9 mouse cellular contexts compared by ENCODE assay signal in genomic region chr12:29279631-29280080, GRCm38 (mm10).
DNase-seq lines count a peak whose midpoint lies in the region; ATAC-seq and TF ChIP-seq lines count a peak whose summit lies in the region.
"Had no signal": no experiment of that assay in that cellular context is flagged by ENCODE, and none has a peak within 500 bp of the region (broad histone marks: within the 10 kb centered on the region; RNA-seq: fewer than 3 reads in every experiment).

No protein-coding gene starts in this region.

- H3K36me3 ChIP-seq in lung, embryonic 14.5 days (ENCODE audit: insufficient read depth), result no peaks in the 10 kb centered on the region
- no peaks in the 10 kb centered on the region for H3K36me3 ChIP-seq in hindbrain, embryonic 14.5 days (replicated peaks; ENCODE audit: control insufficient read depth, insufficient read depth)
- H3K36me3 ChIP-seq in neural tube, embryonic 14.5 days (ENCODE audit: control insufficient read depth, insufficient read depth, low read length), result no peaks in the 10 kb centered on the region

- H3K9me3 ChIP-seq in lung, embryonic 14.5 days (ENCODE audit: low read depth, low read length), result no peaks in the 10 kb centered on the region
- H3K9me3 ChIP-seq in hindbrain, embryonic 14.5 days (ENCODE audit: control insufficient read depth, low read length), result no peaks in the 10 kb centered on the region
- no peaks in the 10 kb centered on the region for H3K9me3 ChIP-seq in neural tube, embryonic 14.5 days (ENCODE audit: control insufficient read depth, low read length)

- peak; percentile 21 for DNase-seq in adrenal gland, adult 2 months
- no peak for DNase-seq in adrenal gland, adult 18-20 months (ENCODE audit: low spot score in 2 of 2)
- no peak for DNase-seq in lung, embryonic 14.5 days
- DNase-seq in lung, postnatal 14 days, result no peak
- peak; percentile 53 for DNase-seq in hindbrain, embryonic 14.5 days (ENCODE audit: low spot score)
- DNase-seq in gastrocnemius, adult 2 months, result no peak
- DNase-seq in kidney, adult 11 months, result no peak
- DNase-seq: thymus, adult 18-20 months had no signal

- intact Hi-C loops in gastrocnemius, adult 2 months (cut with DNase I), result no loop called here

- 0 out of 2 replicates have a peak overlapping the region, but pooled peaks have one; percentile 8 for H3K27ac ChIP-seq in lung, embryonic 14.5 days (ENCODE audit: low read depth)
- H3K27ac ChIP-seq in hindbrain, embryonic 14.5 days, result peak overlapping the region; percentile 96
- H3K27ac ChIP-seq in neural tube, embryonic 14.5 days (ENCODE audit: low read depth, low read length), result peak overlapping the region; percentile 95
- H3K27ac ChIP-seq in gastrocnemius, adult 2 months, result no peak overlapping the region

- no peak overlapping the region for H3K4me3 ChIP-seq in lung, embryonic 14.5 days (ENCODE audit: low read depth, low read length)
- H3K4me3 ChIP-seq in hindbrain, embryonic 14.5 days (replicated peaks; ENCODE audit: low read length), result no peak overlapping the region
- H3K4me3 ChIP-seq in neural tube, embryonic 14.5 days (ENCODE audit: low read depth, low read length), result no peak overlapping the region
- H3K4me3 ChIP-seq in gastrocnemius, adult 2 months, result no peak overlapping the region

- peak; percentile 31; the same call in 1 of the 2 replicates for ATAC-seq in lung, embryonic 14.5 days (ENCODE audit: insufficient read depth)
- ATAC-seq in hindbrain, embryonic 14.5 days (ENCODE audit: low FRiP score), result peak; percentile 28; the same call in 1 of the 2 replicates
- no peak; the same call in none of the 2 replicates for ATAC-seq in neural tube, embryonic 14.5 days (ENCODE audit: low read depth)

- H3K9ac ChIP-seq in lung, embryonic 14.5 days, result 0 out of 2 replicates have a peak overlapping the region, but pooled peaks have one; percentile 8
- H3K9ac ChIP-seq in hindbrain, embryonic 14.5 days, result peak overlapping the region; percentile 52
- peak overlapping the region; percentile 41 for H3K9ac ChIP-seq in neural tube, embryonic 14.5 days (replicated peaks; ENCODE audit: low read depth, low read length)

- H3K4me1 ChIP-seq in lung, embryonic 14.5 days (ENCODE audit: insufficient read depth), result no peaks in the 10 kb centered on the region
- peaks cover 25% of the 10 kb centered on the region for H3K4me1 ChIP-seq in hindbrain, embryonic 14.5 days (replicated peaks; ENCODE audit: control insufficient read depth, insufficient read depth, low read length)
- peaks cover 21% of the 10 kb centered on the region for H3K4me1 ChIP-seq in neural tube, embryonic 14.5 days (ENCODE audit: control insufficient read depth, insufficient read depth, low read length)

- 9% methylated on average over 13 of the region's 13 CpGs for WGBS in lung, embryonic 14.5 days
- WGBS in hindbrain, embryonic 14.5 days, result 4% methylated on average over 13 of the region's 13 CpGs
- WGBS in neural tube, embryonic 14.5 days, result 5% methylated on average over 13 of the region's 13 CpGs

- H3K4me2 ChIP-seq in lung, embryonic 14.5 days, result peak overlapping the region; percentile 28
- peak overlapping the region; percentile 37 for H3K4me2 ChIP-seq in hindbrain, embryonic 14.5 days (replicated peaks)
- H3K4me2 ChIP-seq in neural tube, embryonic 14.5 days (ENCODE audit: low read depth, low read length), result peak overlapping the region; percentile 35

- no peaks in the 10 kb centered on the region for H3K27me3 ChIP-seq in lung, embryonic 14.5 days (ENCODE audit: insufficient read depth, low read length)
- H3K27me3 ChIP-seq in hindbrain, embryonic 14.5 days (ENCODE audit: control insufficient read depth, insufficient read depth, low read length), result no peaks in the 10 kb centered on the region
- H3K27me3 ChIP-seq in neural tube, embryonic 14.5 days (ENCODE audit: control insufficient read depth, insufficient read depth, low read length), result no peaks in the 10 kb centered on the region

- no peak for TF ChIP-seq CTCF in lung, embryonic 14.5 days (IDR thresholded peaks at IDR 0.05; ENCODE audit: low read depth)
- TF ChIP-seq CTCF in gastrocnemius, adult 2 months (IDR thresholded peaks at IDR 0.05), result no peak

Comparison
In these comparisons a context has a peak if more than half of its experiments do, and no peak if none do; other contexts are left out.
1. DNase-seq: peak in adrenal gland, adult 2 months (single experiment) and hindbrain, embryonic 14.5 days (single experiment); none in adrenal gland, adult 18-20 months (0 of 2), lung, embryonic 14.5 days (single experiment), lung, postnatal 14 days (single experiment), gastrocnemius, adult 2 months (single experiment) and kidney, adult 11 months (single experiment).
2. Peak in every context shown above with its lines, with median percentiles within 50 percentile points of each other: H3K4me2 ChIP-seq and H3K9ac ChIP-seq.